12 mouse cellular contexts compared by ENCODE assay signal in genomic region chr5:88933454-88933853, GRCm38 (mm10). TPM values are rescaled to one million over a fixed set of nuclear protein-coding genes. Genes with fewer than 3 reads are reported as not detected.
DNase-seq lines count a peak whose midpoint lies in the region; ATAC-seq and TF ChIP-seq lines count a peak whose summit lies in the region.
"Had no signal": no experiment of that assay in that cellular context is flagged by ENCODE, and none has a peak within 500 bp of the region (broad histone marks: within the 10 kb centered on the region; RNA-seq: fewer than 3 reads in every experiment).

No protein-coding gene starts in this region.

- no peak for TF ChIP-seq CTCF in layer of hippocampus, adult 2 months (conservative IDR thresholded peaks at IDR 0.05)

- no peaks in the 10 kb centered on the region for H3K9me3 ChIP-seq in forebrain, embryonic 15.5 days
- no peaks in the 10 kb centered on the region for H3K9me3 ChIP-seq in forebrain, embryonic 14.5 days (replicated peaks; ENCODE audit: control insufficient read depth, low read length)
- no peaks in the 10 kb centered on the region for H3K9me3 ChIP-seq in heart, embryonic 12.5 days (replicated peaks)
- no peaks in the 10 kb centered on the region for H3K9me3 ChIP-seq in midbrain, embryonic 15.5 days

- peak overlapping the region; percentile 19; the same call in 1 of the 2 replicates for H3K4me2 ChIP-seq in forebrain, embryonic 15.5 days (replicated peaks)
- H3K4me2 ChIP-seq in forebrain, embryonic 14.5 days (ENCODE audit: low read length), result no peak overlapping the region
- 0 out of 2 replicates have a peak overlapping the region, but pooled peaks have one; percentile 20 for H3K4me2 ChIP-seq in heart, embryonic 12.5 days
- peak overlapping the region; percentile 30 for H3K4me2 ChIP-seq in midbrain, embryonic 15.5 days

- DNase-seq in forebrain, embryonic 14.5 days (ENCODE audit: low spot score), result no peak
- no peak for DNase-seq in layer of hippocampus, adult 2 months (ENCODE audit: low spot score in 2 of 2)
- DNase-seq in layer of hippocampus, postnatal 10 days (ENCODE audit: low spot score in 2 of 2), result no peak
- DNase-seq in adrenal gland, postnatal 25 days, result no peak
- DNase-seq: adrenal gland, adult 8-10 months; cerebellum, adult 8-10 months; kidney, adult 9 months had no signal

- ATAC-seq in forebrain, embryonic 15.5 days (replicated peaks), result no peak
- ATAC-seq in forebrain, embryonic 14.5 days, result no peak
- no peak for ATAC-seq in heart, embryonic 12.5 days (ENCODE audit: insufficient number of reproducible peaks, low FRiP score)
- no peak for ATAC-seq in midbrain, embryonic 15.5 days (replicated peaks)
- no peak for ATAC-seq in cerebellum, adult (ENCODE audit: insufficient number of reproducible peaks, low FRiP score, low TSS enrichment)

- no peak overlapping the region for H3K9ac ChIP-seq in forebrain, embryonic 15.5 days (replicated peaks)
- no peak overlapping the region for H3K9ac ChIP-seq in forebrain, embryonic 14.5 days (ENCODE audit: low read length)
- H3K9ac ChIP-seq in heart, embryonic 12.5 days, result no peak overlapping the region
- H3K9ac ChIP-seq in midbrain, embryonic 15.5 days, result no peak overlapping the region

- no peak overlapping the region for H3K4me3 ChIP-seq in forebrain, embryonic 15.5 days
- no peak overlapping the region for H3K4me3 ChIP-seq in forebrain, embryonic 14.5 days (ENCODE audit: low read depth, low read length)
- H3K4me3 ChIP-seq in layer of hippocampus, adult 2 months, result peak overlapping the region; percentile 44; the same call in 1 of the 2 replicates
- H3K4me3 ChIP-seq in heart, embryonic 12.5 days, result no peak overlapping the region
- H3K4me3 ChIP-seq in midbrain, embryonic 15.5 days, result no peak overlapping the region

- H3K27ac ChIP-seq in forebrain, embryonic 15.5 days (replicated peaks), result no peak overlapping the region
- H3K27ac ChIP-seq in forebrain, embryonic 14.5 days (ENCODE audit: low read depth, low read length), result no peak overlapping the region
- H3K27ac ChIP-seq in layer of hippocampus, adult 2 months, result peak overlapping the region; percentile 77
- H3K27ac ChIP-seq in heart, embryonic 12.5 days (ENCODE audit: poor library complexity, severe bottlenecking), result peak overlapping the region; percentile 27
- H3K27ac ChIP-seq in midbrain, embryonic 15.5 days, result no peak overlapping the region

- H3K36me3 ChIP-seq in forebrain, embryonic 15.5 days, result no peaks in the 10 kb centered on the region
- no peaks in the 10 kb centered on the region for H3K36me3 ChIP-seq in forebrain, embryonic 14.5 days (ENCODE audit: control insufficient read depth, insufficient read depth, low read length)
- no peaks in the 10 kb centered on the region for H3K36me3 ChIP-seq in heart, embryonic 12.5 days
- H3K36me3 ChIP-seq in midbrain, embryonic 15.5 days (replicated peaks), result no peaks in the 10 kb centered on the region

- WGBS in forebrain, embryonic 15.5 days, result 43% methylated on average over 7 of the region's 7 CpGs
- whole genome bisulfite sequencing in forebrain, embryonic 14.5 days, result 56% methylated on average over 7 of the region's 7 CpGs
- WGBS in heart, embryonic 12.5 days, result 47% methylated on average over 7 of the region's 7 CpGs
- 34% methylated on average over 7 of the region's 7 CpGs for WGBS in midbrain, embryonic 15.5 days

- H3K27me3 ChIP-seq in forebrain, embryonic 15.5 days, result no peaks in the 10 kb centered on the region
- H3K27me3 ChIP-seq in forebrain, embryonic 14.5 days (replicated peaks; ENCODE audit: control insufficient read depth, insufficient read depth, low read length), result no peaks in the 10 kb centered on the region
- H3K27me3 ChIP-seq in heart, embryonic 12.5 days (replicated peaks), result no peaks in the 10 kb centered on the region
- no peaks in the 10 kb centered on the region for H3K27me3 ChIP-seq in midbrain, embryonic 15.5 days (replicated peaks)

- H3K4me1 ChIP-seq in forebrain, embryonic 15.5 days, result peaks cover 30% of the 10 kb centered on the region
- peaks cover 7% of the 10 kb centered on the region for H3K4me1 ChIP-seq in forebrain, embryonic 14.5 days (ENCODE audit: control insufficient read depth, insufficient read depth, low read length)
- H3K4me1 ChIP-seq in heart, embryonic 12.5 days (replicated peaks), result peaks cover 66% of the 10 kb centered on the region
- H3K4me1 ChIP-seq in midbrain, embryonic 15.5 days, result peaks cover 25% of the 10 kb centered on the region

RNA-seq across cellular contexts. Expression of gene Slc4a4, which starts 46.8 kb away (rescaled TPM):
- 3.7 and 4.1 TPM in 2 replicates for polyA plus RNA-seq in forebrain, embryonic 15.5 days (2015; fragmentation: Nextera tagmentation; extraction: Ambion mirVana)
- polyA plus RNA-seq in forebrain, embryonic 14.5 days (2014; fragmentation: Nextera tagmentation; extraction: Ambion mirVana), result 0.98 and 2.2 TPM in 2 replicates
- total RNA-seq in layer of hippocampus, adult 2 months (2021), result 100 to 1,000 TPM; 154 to 161 TPM
- 100 to 1,000 TPM; 123 to 128 TPM for total RNA-seq in layer of hippocampus, postnatal 10 days (2021)
- polyA plus RNA-seq in heart, embryonic 12.5 days (2016; fragmentation: Nextera tagmentation; extraction: Ambion mirVana), result 5.6 TPM in 2 replicates
- polyA plus RNA-seq in midbrain, embryonic 15.5 days (2015; fragmentation: Nextera tagmentation; extraction: Ambion mirVana), result 6.7 and 7.7 TPM in 2 replicates
- 30.5 and 46.1 TPM in 2 replicates for total RNA-seq in adrenal gland, postnatal 25 days (2021)
- total RNA-seq: megakaryocyte-erythroid progenitor cell, adult 5-6 weeks had no signal

Comparison
In these comparisons a context has a peak if more than half of its experiments do, and no peak if none do; other contexts are left out.
1. H3K27ac ChIP-seq: peak in layer of hippocampus, adult 2 months (single experiment) and heart, embryonic 12.5 days (single experiment); none in forebrain, embryonic 15.5 days (single experiment), forebrain, embryonic 14.5 days (single experiment) and midbrain, embryonic 15.5 days (single experiment).